Mouse (Mus musculus): Measurements from ENCODE around the gene Tmem33. TPM values are rescaled to one million over a fixed set of nuclear protein-coding genes. Genes with fewer than 3 reads are reported as not detected.

Gene Tmem33
- polyA plus RNA-seq, 1 experiment from 2014 or later: 75.9 TPM

DNA sequence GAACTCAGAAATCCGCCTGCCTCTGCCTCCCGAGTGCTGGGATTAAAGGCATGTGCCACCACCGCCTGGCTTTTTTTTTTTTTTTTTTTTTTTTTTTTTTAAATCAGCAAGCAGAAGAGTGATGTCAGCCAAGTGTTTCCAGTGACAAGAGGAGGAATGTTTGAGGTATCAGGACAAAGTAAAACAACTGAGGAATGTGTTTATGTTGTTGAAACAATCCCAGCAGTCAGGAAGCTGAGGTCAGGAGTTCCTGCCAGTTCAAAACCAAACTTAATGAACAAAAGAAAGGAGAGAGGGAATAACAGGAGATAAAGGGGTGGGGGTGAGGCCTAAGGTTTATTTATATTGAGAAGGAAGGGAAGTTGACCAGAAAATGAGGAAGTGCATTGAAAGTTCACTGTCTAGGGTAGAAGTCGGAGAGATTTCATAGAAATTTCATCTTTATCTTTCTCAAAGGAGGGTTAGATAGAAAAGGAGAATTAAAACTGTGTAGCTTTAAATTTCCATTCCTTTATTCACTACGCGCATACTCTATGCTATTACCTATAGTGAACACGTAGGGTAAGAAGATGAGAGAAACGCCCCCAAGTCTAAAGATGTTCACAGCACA lies 41.5 kb downstream of the Tmem33 start:
- Histone ChIP-seq H3K4me3 (no peak overlapping the region), H3K9ac (no peak overlapping the region), H3K4me1 (no peaks in the 10 kb centered on the region), H3K4me2 (no peak overlapping the region), H3K36me3 (no peaks in the 10 kb centered on the region), H3K27me3 (no peaks in the 10 kb centered on the region), H3K27ac (no peak overlapping the region), H3K9me3 (no peaks in the 10 kb centered on the region)
- no peak for ATAC-seq (ENCODE audit: insufficient number of reproducible peaks, insufficient read depth, low FRiP score, low TSS enrichment, low read depth)
- WGBS: 86% methylated on average over 7 of the region's 8 CpGs

DNA sequence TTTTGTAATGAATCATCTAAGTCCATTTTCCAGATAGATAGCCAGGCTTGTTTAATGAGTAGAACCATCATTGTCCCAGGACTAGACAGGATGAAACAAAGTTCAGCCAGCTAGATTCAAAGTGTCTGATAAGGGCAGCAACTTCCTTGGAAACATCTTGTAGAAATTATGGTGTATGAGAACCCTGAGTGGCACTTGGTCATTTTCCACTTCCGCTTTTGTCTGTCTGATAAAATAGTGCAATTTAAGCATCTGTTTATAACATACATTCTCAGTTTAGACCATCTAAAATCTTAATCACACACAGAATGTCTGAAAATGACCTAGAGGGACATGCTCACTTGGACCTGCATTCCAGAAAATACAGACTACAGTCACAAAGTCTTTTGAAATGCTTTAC lies 43.5 kb downstream of the Tmem33 start:
- Histone ChIP-seq H3K9ac (no peak overlapping the region), H3K4me3 (no peak overlapping the region), H3K4me2 (no peak overlapping the region), H3K27ac (no peak overlapping the region), H3K27me3 (no peaks in the 10 kb centered on the region), H3K36me3 (no peaks in the 10 kb centered on the region), H3K9me3 (no peaks in the 10 kb centered on the region), H3K4me1 (peaks cover 9% of the 10 kb centered on the region)
- no peak for ATAC-seq (ENCODE audit: insufficient number of reproducible peaks, insufficient read depth, low FRiP score, low TSS enrichment, low read depth)
- 84% methylated on average over 1 of the region's 1 CpGs for WGBS

DNA sequence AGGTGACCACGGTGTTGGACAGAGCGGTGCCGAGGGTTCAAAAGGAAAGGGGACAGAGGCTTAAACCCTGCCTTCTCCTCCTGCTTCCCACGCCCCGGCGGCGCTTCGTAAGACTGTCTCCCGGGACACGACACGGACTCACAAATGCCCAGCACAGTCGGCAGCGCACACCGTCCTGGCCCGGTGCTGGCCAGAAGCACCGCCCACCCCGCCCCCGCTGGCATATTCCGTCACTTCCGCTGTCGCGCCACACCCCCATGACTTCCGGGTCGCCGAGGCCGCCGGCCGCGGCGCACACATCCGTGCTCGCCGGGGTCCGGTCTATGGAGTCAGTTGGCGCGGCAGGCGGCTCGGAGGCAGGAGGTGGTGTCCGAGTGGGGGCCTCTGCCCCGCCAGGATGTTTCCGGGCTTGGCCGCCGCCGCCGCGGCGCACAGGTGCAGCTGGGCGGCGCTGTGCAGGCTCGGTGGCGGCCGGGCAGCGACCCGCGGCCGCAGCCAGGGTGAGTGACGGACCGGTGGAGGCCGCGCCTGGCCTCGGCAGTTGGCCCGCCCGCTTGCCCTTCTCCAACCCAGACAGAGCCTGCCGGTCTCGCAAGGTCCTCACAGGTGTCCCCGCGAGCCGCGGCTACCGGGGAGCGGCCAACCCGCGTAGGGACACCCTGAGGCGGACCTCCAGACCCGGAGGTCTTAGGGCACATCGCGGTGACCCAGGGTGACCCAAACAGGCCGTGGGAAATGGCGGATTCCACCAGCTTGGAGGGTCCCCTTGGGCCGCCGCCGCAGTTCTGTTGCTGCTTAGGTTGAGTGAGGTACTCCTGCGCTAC lies 46.5 kb downstream of the Tmem33 start, which contains the start of gene Slc30a9:
Gene Slc30a9, plus strand, starts transcription at position 258 of the 824 bp plus-strand sequence.
- H3K4me2 ChIP-seq: peak within 1 kb of the TSS; percentile 73
- H3K4me1 ChIP-seq: peaks cover 9% of the 10 kb centered on the region
- WGBS: under 1% methylated on average over 79 of the region's 83 CpGs
- H3K4me3 ChIP-seq: peak within 1 kb of the TSS; percentile 100
- H3K9me3 ChIP-seq: no peaks in the 10 kb centered on the region
- peak within 1 kb of the TSS; percentile 93 for H3K9ac ChIP-seq
- peak; percentile 86 for ATAC-seq (ENCODE audit: insufficient number of reproducible peaks, insufficient read depth, low FRiP score, low TSS enrichment, low read depth)
- peak within 1 kb of the TSS; percentile 62; the same call in 1 of the 2 replicates for H3K27ac ChIP-seq
- 0 out of 2 replicates have a peak, but pooled peaks cover 5% of the 10 kb centered on the region for H3K36me3 ChIP-seq
- no peaks in the 10 kb centered on the region for H3K27me3 ChIP-seq

DNA sequence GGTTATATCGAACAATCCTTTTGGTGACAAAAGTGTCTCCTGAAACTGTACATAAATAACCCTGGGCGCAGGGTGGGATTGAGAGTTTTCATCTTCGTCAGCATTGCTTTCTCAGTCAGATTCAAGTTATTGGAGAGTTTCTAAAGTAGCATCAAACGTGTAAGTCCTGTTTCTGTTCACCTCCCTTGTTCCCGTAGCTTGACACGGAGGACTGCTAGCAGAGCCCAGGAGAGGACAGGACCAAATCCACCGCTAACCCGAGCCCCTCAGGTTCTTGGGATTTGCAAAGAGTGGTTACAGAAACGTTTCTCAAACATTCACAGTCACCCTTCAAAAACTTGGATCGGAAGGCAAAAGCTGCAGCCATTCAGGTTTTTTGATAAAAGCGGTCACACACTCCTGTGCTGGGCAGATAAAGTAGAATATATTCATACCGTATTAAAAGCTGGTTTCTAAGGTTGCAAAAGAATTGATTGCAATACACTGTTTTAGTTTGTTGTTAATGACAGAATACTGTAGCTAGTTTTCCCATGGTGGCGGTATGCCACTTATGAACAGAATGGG lies 47.4 kb downstream of the Tmem33 start:
- 0 out of 2 replicates have a peak, but pooled peaks cover 5% of the 10 kb centered on the region for H3K36me3 ChIP-seq
- peak overlapping the region; percentile 73 for H3K4me2 ChIP-seq
- H3K27ac ChIP-seq: 0 out of 2 replicates have a peak overlapping the region, but pooled peaks have one; percentile 62
- 32% methylated on average over 13 of the region's 13 CpGs for WGBS
- H3K27me3 ChIP-seq: no peaks in the 10 kb centered on the region
- peak overlapping the region; percentile 93 for H3K9ac ChIP-seq
- peaks cover 9% of the 10 kb centered on the region for H3K4me1 ChIP-seq
- peak overlapping the region; percentile 100 for H3K4me3 ChIP-seq
- H3K9me3 ChIP-seq: no peaks in the 10 kb centered on the region
- no peak for ATAC-seq (ENCODE audit: insufficient number of reproducible peaks, insufficient read depth, low FRiP score, low TSS enrichment, low read depth)

DNA sequence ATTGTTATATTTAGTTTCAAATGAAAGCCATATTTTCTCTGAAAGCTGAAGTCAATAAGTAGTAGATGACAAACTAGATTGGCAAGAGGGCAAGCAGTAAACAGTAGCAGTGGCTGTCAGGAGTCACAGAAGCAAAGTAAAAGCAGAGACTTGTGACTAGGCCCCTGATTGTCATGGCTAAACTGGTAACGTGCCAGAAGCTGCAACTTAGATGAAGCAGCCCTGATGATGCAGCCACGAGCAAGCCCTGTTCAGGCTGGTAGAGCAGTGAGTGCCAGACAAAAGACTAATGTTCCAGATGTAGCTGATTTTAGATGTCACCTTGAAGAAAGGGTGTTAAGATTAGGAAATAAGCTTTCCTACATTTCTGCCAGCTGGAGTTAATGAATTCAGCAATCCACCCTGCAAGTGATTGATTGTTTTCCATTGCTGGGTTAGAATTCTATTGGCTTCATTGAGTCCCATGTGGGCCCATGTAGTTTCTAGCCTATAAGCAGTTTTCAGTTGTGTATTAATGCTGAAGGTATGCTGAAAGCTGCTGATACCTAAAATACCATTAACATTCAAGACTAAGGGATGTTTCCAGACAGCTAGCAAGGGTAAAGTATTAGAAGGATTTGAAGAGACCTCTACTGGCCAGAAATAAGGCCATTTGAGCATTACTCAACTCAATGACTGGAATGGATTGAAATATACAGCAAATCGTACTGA lies 51.6 kb downstream of the Tmem33 start:
- Histone ChIP-seq H3K4me2 (no peak overlapping the region), H3K4me1 (peaks cover 9% of the 10 kb centered on the region), H3K9ac (no peak overlapping the region), H3K4me3 (no peak overlapping the region), H3K27me3 (no peaks in the 10 kb centered on the region), H3K9me3 (no peaks in the 10 kb centered on the region), H3K27ac (no peak overlapping the region), H3K36me3 (peaks cover 10% of the 10 kb centered on the region; the same call in 1 of the 2 replicates)
- WGBS: 68% methylated on average over 3 of the region's 3 CpGs
- ATAC-seq (ENCODE audit: insufficient number of reproducible peaks, insufficient read depth, low FRiP score, low TSS enrichment, low read depth): no peak

DNA sequence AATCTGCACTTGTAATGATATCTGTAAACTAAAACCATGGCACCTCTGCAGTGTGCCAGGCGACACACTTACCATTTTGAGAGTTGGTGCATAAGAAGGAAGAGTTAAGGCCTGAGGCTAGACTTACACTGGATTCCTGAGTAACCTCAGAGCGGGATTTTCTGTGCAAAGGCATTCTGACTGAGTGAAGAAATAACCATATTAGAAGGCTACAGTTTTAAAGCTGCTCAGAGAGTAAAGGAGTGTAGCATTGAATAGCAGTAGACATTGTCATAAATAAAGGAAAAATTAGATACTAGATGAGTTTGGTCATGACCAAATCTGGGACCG lies 52.1 kb downstream of the Tmem33 start:
- 89% methylated on average over 3 of the region's 3 CpGs for WGBS
- Histone ChIP-seq H3K27ac (no peak overlapping the region), H3K27me3 (no peaks in the 10 kb centered on the region), H3K9ac (no peak overlapping the region), H3K4me3 (no peak overlapping the region), H3K9me3 (no peaks in the 10 kb centered on the region), H3K4me2 (no peak overlapping the region), H3K4me1 (peaks cover 7% of the 10 kb centered on the region), H3K36me3 (peaks cover 13% of the 10 kb centered on the region)
- no peak for ATAC-seq (ENCODE audit: insufficient number of reproducible peaks, insufficient read depth, low FRiP score, low TSS enrichment, low read depth)

DNA sequence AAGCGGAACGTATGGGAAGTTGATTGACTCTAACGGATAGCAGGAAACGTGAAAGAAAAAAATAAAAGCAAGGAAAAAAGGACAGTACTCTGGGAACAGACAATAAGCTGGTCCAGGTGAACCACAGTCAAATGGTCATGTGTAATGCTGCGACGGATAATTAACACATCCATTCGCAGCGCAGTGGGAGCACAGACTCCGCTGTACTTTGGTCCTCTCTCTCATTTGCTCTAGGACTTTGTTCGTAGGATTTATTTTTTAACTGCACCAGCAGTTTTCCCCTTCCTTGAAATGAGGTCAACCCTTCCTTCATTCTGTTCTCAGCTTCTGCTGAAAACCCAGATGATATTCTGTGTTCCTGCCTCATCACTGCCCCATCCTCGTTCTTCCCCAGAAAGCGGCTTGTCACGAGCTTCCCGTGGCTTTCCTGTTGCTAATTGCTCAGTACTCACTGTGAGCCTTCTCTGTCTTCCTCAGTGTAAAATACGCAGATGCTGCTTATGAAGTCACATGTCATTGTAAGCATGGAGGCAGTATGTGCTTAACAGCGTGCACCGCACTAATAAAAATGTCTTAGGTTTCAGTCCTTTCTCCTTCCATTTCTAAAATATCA lies 61.4 kb downstream of the Tmem33 start:
- ATAC-seq (ENCODE audit: insufficient number of reproducible peaks, insufficient read depth, low FRiP score, low TSS enrichment, low read depth): no peak
- Histone ChIP-seq H3K27me3 (no peaks in the 10 kb centered on the region), H3K4me1 (no peaks in the 10 kb centered on the region), H3K36me3 (peaks cover 26% of the 10 kb centered on the region), H3K9me3 (no peaks in the 10 kb centered on the region), H3K4me3 (no peak overlapping the region), H3K4me2 (no peak overlapping the region), H3K27ac (no peak overlapping the region), H3K9ac (no peak overlapping the region)
- 89% methylated on average over 17 of the region's 17 CpGs for WGBS

DNA sequence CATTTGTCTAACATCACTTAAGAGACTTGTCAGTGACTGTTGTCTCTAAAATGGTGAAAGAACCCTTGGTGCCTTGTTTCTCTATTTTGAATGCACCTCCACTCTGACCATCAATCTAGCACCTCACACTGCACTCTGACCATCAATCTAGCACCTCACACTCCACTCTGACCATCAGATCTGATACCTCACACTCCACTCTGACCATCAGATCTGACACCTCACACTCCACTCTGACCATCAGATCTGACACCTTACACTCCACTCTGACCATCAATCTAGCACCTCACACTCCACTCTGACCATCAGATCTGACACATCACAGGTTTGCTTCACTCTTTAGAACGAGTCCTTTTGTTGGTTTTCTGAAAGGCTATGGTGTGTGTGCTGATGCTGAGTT lies 63.7 kb downstream of the Tmem33 start:
- Histone ChIP-seq H3K36me3 (peaks cover 18% of the 10 kb centered on the region), H3K27me3 (no peaks in the 10 kb centered on the region), H3K9me3 (no peaks in the 10 kb centered on the region), H3K9ac (no peak overlapping the region), H3K4me1 (no peaks in the 10 kb centered on the region), H3K27ac (no peak overlapping the region), H3K4me2 (no peak overlapping the region), H3K4me3 (no peak overlapping the region)
- ATAC-seq (ENCODE audit: insufficient number of reproducible peaks, insufficient read depth, low FRiP score, low TSS enrichment, low read depth): no peak
- 72% methylated on average over 1 of the region's 1 CpGs for WGBS

DNA sequence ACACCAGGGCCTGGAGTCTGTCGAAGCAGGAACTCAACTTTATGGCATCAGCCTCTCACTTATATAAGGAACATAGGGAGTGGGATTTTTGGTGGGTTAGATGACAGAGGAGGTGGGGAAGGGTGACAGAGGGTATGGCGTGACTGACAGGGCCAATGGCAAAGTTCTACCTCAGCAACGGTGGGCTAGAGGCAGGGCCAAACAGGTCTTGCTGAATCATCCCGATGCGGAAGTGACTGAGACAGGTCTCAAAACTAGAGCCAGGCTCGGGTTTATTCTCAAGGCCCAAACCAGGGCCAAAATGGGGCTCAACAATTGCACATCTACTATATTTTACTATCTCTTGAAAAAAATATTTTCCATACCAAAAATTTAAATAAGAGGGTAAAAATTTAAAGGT lies 80.4 kb downstream of the Tmem33 start:
- peaks cover 53% of the 10 kb centered on the region for H3K36me3 ChIP-seq
- no peak overlapping the region for H3K4me3 ChIP-seq
- no peaks in the 10 kb centered on the region for H3K9me3 ChIP-seq
- H3K27ac ChIP-seq: no peak overlapping the region
- H3K4me2 ChIP-seq: no peak overlapping the region
- 90% methylated on average over 6 of the region's 6 CpGs for WGBS
- H3K27me3 ChIP-seq: no peaks in the 10 kb centered on the region
- no peak overlapping the region for H3K9ac ChIP-seq
- no peak for ATAC-seq (ENCODE audit: insufficient number of reproducible peaks, insufficient read depth, low FRiP score, low TSS enrichment, low read depth)
- H3K4me1 ChIP-seq: no peaks in the 10 kb centered on the region
